Mouse (Mus musculus) brain, embryonic 18.5 days (tissue): ENCODE data around the gene Eci2.
"Not testable (repeated sequence)": the region's sequence is repeated elsewhere in the genome, so short reads cannot be mapped to it uniquely, and the experiment has no call there.

ENCODE experiments used
- DNase-seq: peaks from one replicate; pipeline ENCODE4 v3.0.0-alpha.2; 2012; ENCODE audit warnings: low read depth, low spot score

The Eci2 gene

DNA sequence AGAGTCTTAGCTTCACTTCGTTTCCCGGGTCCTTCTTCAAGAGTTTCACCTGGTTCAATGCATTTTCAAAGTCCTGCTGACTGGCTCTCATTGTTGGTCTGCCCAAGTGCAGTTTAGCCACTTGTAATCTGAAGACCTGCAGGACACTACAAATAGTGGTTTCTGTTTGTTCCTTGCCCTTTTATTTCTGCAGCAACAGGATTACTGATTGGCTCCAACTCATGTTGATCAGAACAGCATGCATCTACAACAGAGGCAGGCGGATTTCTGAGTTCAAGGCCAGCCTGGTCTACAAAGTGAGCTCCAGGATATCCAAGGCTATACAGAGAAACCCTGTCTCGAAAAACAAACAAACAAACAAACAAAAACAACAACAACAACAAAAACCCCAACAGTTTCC, 33.8 kb downstream of the Eci2 start:
- no peak for DNase-seq

DNA sequence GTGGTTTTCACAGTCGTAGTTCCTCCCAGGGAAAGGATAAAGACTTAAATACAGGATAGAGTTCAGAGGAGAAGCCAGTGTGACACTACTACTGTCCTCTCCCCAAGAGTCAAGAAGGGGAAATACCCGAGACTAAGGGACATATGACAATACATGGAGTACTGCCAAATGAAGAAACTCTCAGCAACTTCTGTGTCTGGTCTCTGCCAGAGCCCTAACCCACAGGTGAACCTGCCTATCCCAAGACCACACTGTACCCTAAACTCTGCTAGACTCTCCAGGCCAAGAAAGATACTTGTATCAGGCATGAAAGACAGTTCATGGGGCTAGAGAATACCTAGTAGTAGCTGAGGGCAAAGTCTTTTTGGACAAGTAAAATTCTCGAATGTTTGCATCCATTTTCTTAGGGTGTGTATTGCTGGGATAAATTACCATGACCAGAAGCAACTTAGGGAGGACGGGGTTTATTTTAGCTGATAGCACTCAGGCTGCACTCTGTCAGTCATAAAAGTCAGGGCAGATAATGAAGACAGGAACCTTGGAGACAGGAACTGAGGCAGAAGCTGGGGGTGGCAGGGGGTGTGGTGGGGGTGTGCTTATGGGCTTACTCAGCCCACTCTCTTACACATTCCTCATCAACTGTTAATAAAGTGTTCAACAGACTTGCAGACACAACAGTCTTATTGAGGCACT, 35.2 kb downstream of the Eci2 start:
- no peak for DNase-seq

DNA sequence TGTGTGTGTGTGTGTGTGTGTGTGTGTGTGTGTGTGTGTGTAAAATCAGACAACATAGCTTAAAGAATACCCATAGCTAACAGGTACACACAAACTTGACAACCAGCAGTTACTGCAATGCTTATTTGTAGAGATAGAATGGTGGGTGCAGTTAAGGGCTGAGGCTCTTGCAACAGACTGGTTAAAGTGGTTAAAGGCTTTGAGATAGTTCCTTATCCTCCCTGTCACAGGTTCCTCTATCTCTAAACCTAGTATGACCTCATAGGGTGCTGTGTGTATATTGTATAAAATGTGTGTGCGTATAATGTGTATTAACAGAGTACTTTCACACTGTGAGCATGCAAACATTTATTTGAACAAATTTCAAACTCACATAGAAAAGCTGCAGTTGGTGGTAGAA, 43.4 kb downstream of the Eci2 start:
- DNase-seq = not testable (repeated sequence)

DNA sequence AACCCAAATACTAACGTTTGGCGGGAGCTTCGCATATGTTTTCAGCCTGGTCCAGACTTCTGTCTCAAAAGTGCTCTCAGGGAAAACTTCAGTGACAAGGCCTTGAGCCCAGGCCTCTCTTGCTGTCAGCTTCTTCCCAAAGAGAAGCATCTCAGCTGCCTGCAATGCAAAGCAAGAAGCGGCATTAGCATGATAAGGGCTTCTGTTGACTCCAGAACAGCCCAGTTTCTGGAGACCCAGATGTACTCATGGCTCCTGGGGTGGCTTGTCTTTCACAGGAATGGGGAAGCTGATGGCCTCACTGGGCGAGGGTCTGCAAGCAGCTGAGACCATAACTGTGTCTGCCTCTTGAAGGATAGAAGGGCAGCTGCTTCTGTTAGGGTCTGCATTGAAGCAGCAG, 48.3 kb downstream of the Eci2 start:
- not testable (repeated sequence) for DNase-seq

DNA sequence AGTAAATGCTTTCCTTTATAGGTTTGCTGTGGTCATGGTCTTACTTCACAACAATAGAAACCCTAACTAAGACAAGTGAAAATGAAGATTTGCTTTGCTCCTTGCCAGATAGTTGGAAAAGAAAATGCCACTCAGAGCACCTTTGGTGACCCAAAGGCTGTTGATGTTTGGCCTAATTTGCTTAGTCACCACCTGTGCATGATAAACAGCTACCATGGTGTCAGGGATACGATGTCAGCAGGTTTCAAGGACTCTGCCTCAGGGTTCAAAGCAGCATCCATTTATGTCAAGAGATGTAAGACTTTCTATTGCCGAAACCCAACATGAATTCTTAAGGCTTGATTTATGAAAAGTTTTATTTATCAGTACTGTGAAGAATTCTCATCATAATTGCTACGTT, 49.5 kb downstream of the Eci2 start:
- DNase-seq = no peak

DNA sequence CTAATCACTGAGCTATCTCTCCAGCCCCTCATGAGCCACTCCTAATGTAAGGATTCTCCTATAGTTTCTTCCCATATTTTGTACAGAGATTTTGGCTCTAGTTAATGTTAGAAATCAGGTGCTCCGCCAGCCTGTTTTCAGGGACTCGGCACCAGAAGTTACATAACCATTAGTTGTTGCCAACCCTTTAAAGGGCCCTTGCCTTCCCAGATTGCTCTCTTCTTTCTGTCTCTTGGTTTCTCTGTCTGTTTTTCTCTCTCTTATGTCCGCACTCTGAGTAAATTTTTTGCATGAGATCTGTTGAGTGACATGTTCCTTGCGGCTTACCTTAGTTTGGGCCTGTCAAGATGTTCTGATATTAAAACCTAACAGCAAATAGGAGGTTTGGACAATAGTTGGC, 50.8 kb downstream of the Eci2 start:
- DNase-seq = no peak

DNA sequence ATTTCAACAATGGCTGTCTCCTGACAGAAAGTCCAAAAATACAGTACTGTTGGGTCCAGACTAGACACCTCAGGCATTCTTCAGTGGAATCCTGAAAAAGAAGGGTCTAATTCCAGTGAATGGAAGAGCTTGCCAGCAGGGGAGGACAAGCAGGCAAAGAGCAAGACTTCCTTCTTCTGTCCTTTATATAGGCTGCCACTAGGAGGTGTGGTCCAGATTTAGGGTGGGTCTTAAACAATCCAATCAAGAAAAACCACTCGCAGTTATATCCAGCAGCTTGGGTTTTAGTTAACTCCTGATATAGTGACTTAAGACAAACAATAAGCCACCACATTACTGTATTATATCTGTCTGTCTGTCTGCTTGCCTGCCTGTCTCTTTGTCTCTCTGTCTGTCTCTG, 53.1 kb downstream of the Eci2 start:
- DNase-seq = no peak

DNA sequence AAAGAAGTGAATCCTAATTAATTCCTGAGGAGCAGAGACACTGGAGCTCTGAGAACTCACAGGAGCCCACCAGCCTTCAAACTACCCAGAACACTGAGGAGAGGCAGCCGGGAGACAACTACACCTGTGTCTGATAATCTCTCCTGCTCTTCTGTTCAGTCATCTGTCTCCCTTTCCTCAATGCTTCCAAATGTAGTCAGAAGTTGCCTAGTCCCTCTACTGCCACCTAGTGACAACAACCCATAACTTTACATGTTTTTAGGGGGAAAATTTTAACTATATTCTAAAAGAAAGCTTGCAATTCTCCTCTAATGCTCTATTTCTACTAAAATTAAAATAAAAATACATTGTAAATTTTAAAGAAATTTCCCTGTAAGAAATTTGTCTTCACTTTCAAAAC, 53.7 kb downstream of the Eci2 start:
- no peak for DNase-seq

DNA sequence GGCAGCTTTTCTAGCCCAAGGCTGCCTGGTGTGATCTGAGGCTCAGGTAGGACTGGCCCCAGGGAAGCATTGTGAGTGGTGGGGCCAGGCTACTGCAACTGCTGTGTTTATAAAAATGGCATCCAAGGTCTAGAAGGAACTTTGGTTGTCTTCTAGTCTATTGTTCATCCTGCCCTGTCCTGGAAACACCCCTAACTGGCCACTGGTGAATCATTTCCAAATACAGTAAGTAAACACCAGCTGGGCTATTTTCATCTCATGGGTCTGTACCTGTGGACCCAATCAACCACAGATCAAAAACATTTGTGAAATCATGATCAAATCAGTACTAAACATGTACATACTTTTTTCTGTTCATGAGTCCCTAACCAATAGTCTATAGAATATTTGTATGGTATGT, 54.4 kb downstream of the Eci2 start:
- DNase-seq = not testable (repeated sequence)

DNA sequence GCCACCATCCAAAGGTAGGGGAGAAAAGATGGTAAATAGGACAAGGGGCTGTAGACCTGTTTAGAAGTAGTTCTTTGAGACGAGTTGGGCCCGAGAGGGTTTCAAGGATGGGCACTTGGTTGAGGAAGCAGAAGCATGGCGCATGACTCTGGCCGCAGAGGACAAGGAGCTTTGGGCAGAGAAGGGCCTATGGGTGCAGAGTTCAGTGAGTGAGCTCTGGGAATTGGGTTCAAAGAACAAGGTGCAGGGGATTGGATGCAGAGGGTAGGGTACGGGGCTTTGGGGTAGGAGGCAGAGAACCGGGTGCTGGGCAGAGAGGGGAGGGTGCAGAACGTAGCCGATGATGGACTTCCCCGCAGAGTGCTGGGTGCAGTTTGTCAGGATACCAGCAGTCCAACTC, 61.2 kb downstream of the Eci2 start:
- DNase-seq = not testable (repeated sequence)

DNA sequence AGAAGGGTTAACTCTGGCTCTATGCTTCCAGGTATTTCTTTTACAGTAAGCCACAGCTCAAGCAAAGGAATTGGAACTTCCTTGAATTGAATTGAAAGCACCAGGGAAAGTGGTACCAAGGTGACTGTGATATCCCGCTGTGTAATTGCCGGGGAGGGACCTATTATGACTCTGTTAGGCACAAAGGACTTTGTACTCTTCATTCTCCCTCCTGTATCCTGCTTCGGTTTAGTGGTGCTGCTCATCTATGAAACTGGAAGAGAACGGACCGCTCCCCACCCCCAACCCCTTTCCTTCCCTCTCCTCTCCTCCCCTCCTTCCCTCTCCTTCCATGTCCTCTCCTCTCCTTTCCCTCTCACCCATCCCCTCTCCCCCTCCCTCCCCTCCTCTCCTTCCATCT, 62.0 kb downstream of the Eci2 start:
- DNase-seq = no peak

DNA sequence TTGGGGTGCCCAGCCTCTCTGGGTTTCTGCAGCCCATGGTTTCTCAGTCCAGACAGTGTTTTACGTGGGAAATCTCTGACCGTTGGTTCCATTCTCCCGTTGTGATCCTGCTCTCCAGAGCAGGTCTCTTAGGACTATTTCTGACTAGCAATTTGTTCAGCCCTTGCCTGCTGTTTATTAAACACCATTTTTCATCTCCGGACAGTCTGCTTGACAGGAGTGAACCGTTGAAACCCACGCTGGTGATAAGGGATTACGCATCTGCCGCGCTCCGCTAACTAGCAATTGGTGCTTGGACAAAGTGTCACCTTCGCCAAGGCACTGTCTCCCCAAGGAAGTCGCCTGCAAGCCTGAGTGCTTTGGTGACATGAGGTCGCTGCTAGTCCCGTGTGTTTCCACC, 62.5 kb downstream of the Eci2 start:
- no peak for DNase-seq

DNA sequence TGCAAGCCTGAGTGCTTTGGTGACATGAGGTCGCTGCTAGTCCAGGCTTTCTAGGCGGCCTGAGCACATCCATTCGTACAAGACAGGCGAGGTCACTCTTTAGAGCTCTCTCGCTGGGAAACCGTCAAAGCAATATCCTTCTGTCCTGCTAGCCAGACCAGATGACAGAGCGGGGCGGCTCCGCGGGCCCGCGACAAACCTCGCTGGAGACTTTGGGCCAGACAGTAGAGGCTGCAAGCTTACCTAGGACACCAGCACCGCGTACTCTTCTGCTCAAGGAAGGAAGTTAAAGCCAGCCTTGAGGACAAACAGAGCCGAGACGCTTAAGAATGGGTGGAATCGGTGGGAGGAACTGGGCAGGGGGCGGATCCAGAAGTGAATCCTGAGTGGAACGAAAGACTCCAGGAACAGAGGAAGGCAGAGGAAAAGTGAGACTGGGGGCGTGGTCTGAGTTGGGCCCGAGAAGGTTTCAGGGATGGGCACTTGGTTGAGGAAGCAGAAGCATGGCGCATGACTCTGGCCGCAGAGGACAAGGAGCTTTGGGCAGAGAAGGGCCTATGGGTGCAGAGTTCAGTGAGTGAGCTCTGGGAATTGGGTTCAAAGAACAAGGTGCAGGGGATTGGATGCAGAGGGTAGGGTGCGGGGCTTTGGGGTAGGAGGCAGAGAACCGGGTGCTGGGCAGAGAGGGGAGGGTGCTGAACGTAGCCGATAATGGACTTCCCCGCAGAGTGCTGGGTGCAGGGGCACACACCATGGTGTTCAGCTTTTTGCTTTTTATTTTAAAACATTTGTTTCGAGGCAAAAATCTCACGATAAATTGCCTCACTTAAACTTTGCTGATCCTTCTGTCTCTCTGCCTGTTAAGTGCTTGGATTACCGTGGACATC, 63.1 kb downstream of the Eci2 start, which contains the start of gene Eci3:
Gene Eci3, minus strand, starts transcription at position 300 of the 887 bp plus-strand sequence.
- DNase-seq = no peak

DNA sequence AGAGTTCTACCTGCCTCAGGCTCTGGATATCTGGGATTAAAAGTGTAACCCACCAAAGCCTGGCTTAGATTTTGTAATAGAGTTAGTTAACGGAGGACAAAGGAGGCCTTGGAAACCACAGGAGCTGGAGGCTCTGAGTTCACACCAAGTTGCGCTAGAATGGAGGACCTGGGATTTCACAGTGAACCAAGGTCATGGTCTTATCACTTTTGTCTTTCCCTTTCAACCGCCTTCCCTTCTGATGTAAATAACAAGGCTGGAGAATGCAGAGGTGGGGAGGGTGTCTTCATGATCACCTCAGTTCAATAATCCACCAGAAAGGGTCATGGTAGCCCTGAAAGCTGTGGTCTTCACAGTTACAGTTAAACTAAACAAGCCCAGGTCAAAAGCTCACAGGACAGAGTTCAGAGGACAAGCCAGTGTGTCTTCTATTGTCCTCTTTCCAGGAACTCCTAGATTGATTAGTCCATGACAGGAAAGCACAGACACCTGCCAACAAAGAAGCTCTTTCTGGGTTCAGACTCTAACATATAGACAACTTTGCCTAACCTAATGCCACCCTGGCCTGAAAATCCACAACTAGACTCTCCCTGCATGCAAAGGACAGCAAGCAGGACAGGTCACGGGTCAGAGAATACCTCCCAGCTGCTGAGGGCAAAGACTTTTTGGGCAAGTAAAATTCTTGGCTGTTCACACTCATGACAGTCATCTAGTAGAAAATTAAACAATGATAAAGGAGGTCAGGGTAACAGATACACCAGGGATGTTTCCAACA, 65.7 kb downstream of the Eci2 start:
- DNase-seq = no peak

DNA sequence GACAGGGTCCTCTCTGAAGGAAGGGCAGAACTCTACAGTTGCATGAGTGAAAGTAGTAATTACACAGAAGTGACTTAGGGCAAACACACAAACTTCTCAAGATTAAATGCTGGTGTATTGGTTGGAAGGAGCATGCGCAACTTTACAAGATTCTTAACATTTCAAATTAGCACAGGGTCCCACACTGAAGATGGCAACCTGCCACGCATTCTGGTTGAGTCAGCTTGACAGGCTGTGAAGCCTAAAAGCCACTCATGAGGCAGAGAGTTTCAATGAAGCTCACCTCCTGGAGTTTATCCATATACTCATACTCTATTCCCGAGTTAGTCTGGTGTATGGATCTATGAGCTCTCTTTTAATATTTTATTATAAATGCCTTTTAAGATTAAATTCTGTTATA, 68.7 kb downstream of the Eci2 start:
- DNase-seq = not testable (repeated sequence)

DNA sequence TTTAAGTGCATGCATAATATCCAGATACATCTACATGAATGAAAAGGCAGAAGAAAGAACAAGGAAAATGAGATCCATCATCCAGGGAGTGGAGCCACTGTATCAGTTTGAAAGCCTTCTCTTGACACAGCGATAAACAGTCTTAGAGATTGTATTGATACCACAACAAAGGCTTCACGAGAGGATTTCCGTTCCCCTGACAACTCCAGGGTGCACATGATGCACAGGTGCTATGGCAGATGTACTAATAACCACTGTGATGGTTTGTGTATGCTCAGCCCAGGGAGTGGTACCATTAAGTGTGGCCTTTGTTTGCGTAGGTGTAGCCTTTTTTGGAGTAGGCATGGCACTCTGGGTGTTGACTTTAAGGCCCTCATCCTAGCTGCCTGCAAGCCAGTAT, 70.0 kb downstream of the Eci2 start:
- DNase-seq = no peak

DNA sequence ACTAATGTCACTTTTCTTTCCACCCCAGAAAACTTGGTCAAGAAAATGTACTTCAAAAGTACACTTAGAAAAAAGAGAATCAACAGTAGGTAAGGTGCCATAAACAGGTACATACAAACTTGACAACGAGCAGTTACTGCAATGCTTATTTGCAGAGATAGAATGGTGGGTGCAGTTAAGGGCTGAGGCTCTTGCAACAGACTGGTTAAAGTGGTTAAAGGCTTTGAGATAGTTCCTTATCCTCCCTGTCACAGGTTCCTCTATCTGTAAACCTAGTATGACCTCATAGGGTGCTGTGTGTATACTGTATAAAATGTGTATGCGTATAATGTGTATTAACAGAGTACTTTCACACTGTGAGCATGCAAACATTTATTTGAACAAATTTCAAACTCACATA, 75.5 kb downstream of the Eci2 start:
- DNase-seq = not testable (repeated sequence)

DNA sequence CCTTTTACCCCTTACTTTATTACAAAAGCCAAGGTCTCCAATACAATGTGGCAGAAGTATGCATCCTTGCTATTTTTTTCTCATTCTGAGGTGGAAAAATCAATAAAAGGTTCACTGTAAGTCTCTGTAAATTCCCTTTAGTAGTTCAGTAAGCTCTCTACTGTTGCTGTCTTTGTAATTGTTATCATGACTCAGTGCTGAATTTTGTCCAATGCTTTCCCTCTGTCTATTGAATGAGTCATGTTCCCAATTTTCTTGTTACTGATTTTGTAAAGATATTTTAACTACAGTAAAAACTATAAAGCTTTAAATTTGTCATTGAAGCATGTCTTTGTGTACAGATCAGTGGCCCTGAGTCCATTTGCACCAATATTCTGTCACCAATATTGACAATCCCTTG, 84.5 kb downstream of the Eci2 start:
- DNase-seq = no peak

DNA sequence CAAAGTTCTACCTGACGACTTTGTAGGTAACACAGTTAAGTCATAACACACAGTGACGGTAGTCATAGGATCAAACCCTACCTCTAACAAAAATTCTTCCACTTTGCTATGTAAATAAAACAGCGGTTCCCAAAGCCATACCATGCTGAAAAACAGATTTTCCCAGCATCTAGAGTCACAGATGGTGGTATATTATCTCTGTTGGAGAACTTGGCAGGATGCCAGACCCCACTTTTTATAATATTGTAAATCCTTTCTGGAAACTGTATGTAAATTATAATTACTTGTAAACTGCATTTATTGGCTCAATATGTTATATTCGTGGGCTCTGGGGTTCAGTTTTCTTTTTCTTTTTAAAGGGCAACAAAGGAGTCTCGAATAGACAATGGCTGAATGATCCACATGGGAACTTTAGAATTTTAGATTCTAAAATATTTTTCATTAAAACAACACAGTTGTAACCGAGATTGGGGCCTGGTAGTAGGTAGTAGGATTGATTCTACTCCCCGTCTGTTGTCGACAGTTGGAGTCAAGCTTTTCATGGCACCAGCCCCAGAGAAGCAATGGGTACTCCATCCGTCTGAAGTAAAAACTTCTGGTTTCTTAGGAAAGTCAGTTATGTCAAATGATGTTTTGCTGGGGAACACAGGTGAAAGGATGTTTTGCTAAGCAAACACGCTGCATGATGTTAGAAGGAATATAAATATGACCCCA, 91.8 kb downstream of the Eci2 start:
- peak; percentile 39 for DNase-seq
